Mouse (Mus musculus) embryonic facial prominence, embryonic 13.5 days (tissue): ENCODE data around the gene BC053393. TPM values are rescaled to one million over a fixed set of nuclear protein-coding genes. Genes with fewer than 3 reads are reported as not detected.
"Not testable (repeated sequence)": the region's sequence is repeated elsewhere in the genome, so short reads cannot be mapped to it uniquely, and the experiment has no call there.

Source experiments
- ATAC-seq: fragments of 200-750 bp; cut with Nextera tagmentation; 2 replicates; pipeline ENCODE4 v1.8.0; 2017; ENCODE audit warnings: low read depth; ENCODE audit not compliant: insufficient number of reproducible peaks, insufficient read depth, low FRiP score, low TSS enrichment
- H3K27ac ChIP-seq: fragments of 300-500 bp; sonication (generic); 2 replicates; pipeline ENCODE4 v1.5.1; 2015; ENCODE audit warnings: moderate library complexity, mild to moderate bottlenecking, inconsistent platforms
- H3K27me3 ChIP-seq: fragments of 300-500 bp; sonication (generic); 2 replicates; pipeline ENCODE4 v1.6.1; 2015; ENCODE audit warnings: mild to moderate bottlenecking, inconsistent platforms
- H3K36me3 ChIP-seq: fragments of 300-500 bp; sonication (generic); 2 replicates; pipeline ENCODE4 v1.6.1; 2015; ENCODE audit warnings: mild to moderate bottlenecking, inconsistent platforms
- H3K4me1 ChIP-seq: fragments of 300-500 bp; sonication (generic); 2 replicates; pipeline ENCODE4 v1.6.1; 2015; ENCODE audit warnings: inconsistent platforms
- H3K4me2 ChIP-seq: fragments of 300-500 bp; sonication (generic); 2 replicates; pipeline ENCODE4 v1.6.1; 2015; ENCODE audit warnings: moderate library complexity, mild to moderate bottlenecking, inconsistent platforms
- H3K4me3 ChIP-seq: fragments of 300-500 bp; sonication (generic); 2 replicates; pipeline ENCODE4 v1.5.1; 2015; ENCODE audit warnings: mild to moderate bottlenecking, inconsistent platforms
- H3K9ac ChIP-seq: fragments of 300-500 bp; sonication (generic); 2 replicates; pipeline ENCODE4 v1.6.1; 2015; ENCODE audit warnings: mild to moderate bottlenecking, inconsistent platforms
- H3K9me3 ChIP-seq: fragments of 300-500 bp; sonication (generic); 2 replicates; pipeline ENCODE4 v1.6.1; 2016; ENCODE audit warnings: inconsistent platforms
- WGBS: fragments of 180-500 bp; shearing (Covaris S2); methylation state at CpG from one replicate; pipeline ENCODE4 v1.1.7; 2015; ENCODE audit warnings: mixed read lengths; 5-methylcytosine and 5-hydroxymethylcytosine counted together
- polyA plus RNA-seq: library from polyadenylated mRNA; unstranded; fragments of >200 nt; fragmentation: Nextera tagmentation; extraction: Ambion mirVana; gene quantifications from 2 replicates; pipeline ENCODE4 v1.2.1, GENCODE M21; 2015

BC053393 gene
- polyA plus RNA-seq, 1 experiment from 2014 or later, result not detected

DNA sequence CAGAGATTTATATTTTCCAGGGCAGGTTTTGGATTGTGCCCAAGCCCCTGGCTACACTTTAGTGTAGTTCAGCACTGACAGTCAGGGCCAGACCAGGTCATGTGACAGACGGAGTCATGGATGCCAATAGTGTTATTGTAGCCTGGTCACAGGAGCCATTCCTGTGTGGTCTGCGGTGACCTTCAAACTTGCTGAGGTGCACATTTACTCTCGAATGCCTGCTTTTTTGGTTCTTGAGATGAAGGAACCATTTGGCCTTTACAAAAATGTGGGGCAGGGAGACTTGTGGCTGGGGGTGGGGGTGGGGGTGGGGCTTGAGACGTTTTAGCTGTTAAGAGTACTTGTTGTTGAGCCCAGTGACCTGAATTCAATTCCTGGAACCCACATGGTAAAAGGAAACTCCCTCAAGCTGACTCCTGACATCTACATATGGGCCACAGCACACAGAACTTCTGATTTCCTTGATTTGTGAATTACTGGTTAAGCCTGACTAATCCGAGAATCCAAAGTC, 7.5 kb downstream of the BC053393 start:
- no peak overlapping the region for H3K9ac ChIP-seq
- ATAC-seq, result 0 out of 2 replicates have a peak, but pooled peaks have one; percentile 73
- no peak overlapping the region for H3K4me2 ChIP-seq
- H3K27ac ChIP-seq, result peak overlapping the region; percentile 71
- no peaks in the 10 kb centered on the region; the same call in 1 of the 2 replicates for H3K4me1 ChIP-seq
- H3K9me3 ChIP-seq, result no peaks in the 10 kb centered on the region
- no peak overlapping the region for H3K4me3 ChIP-seq
- no peaks in the 10 kb centered on the region for H3K27me3 ChIP-seq
- WGBS, result 48% methylated on average over 5 of the region's 5 CpGs
- H3K36me3 ChIP-seq, result no peaks in the 10 kb centered on the region

- no peak overlapping the region for H3K9ac ChIP-seq
- 85% methylated on average over 3 of the region's 3 CpGs for WGBS
- H3K27me3 ChIP-seq, result no peaks in the 10 kb centered on the region
- no peak overlapping the region for H3K4me2 ChIP-seq
- H3K27ac ChIP-seq, result no peak overlapping the region
- H3K4me3 ChIP-seq, result no peak overlapping the region
- ATAC-seq, result no peak
- H3K36me3 ChIP-seq, result no peaks in the 10 kb centered on the region
- H3K9me3 ChIP-seq, result no peaks in the 10 kb centered on the region
- H3K4me1 ChIP-seq, result no peaks in the 10 kb centered on the region; the same call in 1 of the 2 replicates
These were observed 9.1 kb downstream of the BC053393 start for GRCm38 (mm10) chr11:46580428-46580827.

GRCm38 (mm10) chr11:46582741-46583140, 11.4 kb downstream of the BC053393 start:
- 85% methylated on average over 5 of the region's 5 CpGs for WGBS
- Histone ChIP-seq H3K9ac (no peak overlapping the region), H3K9me3 (no peaks in the 10 kb centered on the region), H3K27ac (no peak overlapping the region), H3K36me3 (no peaks in the 10 kb centered on the region), H3K27me3 (no peaks in the 10 kb centered on the region), H3K4me2 (no peak overlapping the region), H3K4me1 (no peaks in the 10 kb centered on the region; the same call in 1 of the 2 replicates), H3K4me3 (no peak overlapping the region)
- no peak for ATAC-seq

DNA sequence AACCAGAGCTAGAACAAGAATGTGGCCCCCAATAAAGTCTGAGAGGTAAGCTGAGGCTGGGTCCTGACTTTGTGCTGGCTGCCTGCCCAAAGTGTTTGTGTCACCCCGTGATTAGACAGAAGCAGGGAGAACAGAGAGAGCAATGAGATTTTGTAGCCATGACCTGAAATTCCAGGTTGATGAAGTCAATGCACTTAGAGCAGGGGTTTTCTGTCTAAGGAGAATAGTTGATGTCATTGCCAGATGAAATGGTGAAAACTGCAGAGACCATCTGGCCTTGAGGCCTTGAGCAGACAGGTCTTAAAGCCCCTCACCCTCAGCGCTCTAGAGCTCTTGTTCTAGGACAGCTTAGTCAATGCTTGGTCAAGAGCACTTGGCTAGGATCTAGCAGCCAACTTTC, 21.1 kb downstream of the BC053393 start:
- WGBS, result 89% methylated on average over 2 of the region's 2 CpGs
- Histone ChIP-seq H3K36me3 (no peaks in the 10 kb centered on the region), H3K9me3 (no peaks in the 10 kb centered on the region), H3K4me2 (no peak overlapping the region), H3K4me3 (no peak overlapping the region), H3K27ac (no peak overlapping the region), H3K9ac (no peak overlapping the region), H3K4me1 (no peaks in the 10 kb centered on the region), H3K27me3 (no peaks in the 10 kb centered on the region)
- no peak for ATAC-seq

DNA sequence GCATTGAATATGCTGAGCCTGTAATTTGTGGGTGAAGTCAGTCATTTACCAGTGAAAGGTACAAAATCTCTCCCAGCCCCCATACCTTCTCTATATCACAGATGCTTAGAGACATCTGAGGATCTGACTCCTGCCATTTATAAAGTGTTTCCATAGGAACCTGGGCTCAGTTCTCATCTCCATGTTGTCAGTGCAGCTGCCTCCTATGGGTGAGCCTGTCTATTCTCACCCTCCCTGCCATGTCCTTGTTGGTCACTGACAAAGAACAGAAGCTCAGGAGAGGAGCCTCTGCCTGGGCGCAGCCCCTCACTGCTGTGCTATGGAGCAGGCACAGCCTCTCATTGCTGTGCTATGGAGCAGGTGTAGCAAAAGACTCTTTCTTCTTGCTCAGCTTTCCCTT, 48.6 kb downstream of the BC053393 start:
- no peaks in the 10 kb centered on the region for H3K4me1 ChIP-seq
- H3K4me2 ChIP-seq, result no peak overlapping the region
- no peak overlapping the region for H3K4me3 ChIP-seq
- no peaks in the 10 kb centered on the region for H3K36me3 ChIP-seq
- 85% methylated on average over 1 of the region's 1 CpGs for WGBS
- no peak overlapping the region for H3K27ac ChIP-seq
- H3K27me3 ChIP-seq, result no peaks in the 10 kb centered on the region
- no peak for ATAC-seq
- H3K9ac ChIP-seq, result no peak overlapping the region
- H3K9me3 ChIP-seq, result no peaks in the 10 kb centered on the region

- Histone ChIP-seq H3K4me3 (no peak overlapping the region), H3K9ac (no peak overlapping the region), H3K27ac (no peak overlapping the region), H3K4me1 (no peaks in the 10 kb centered on the region), H3K4me2 (no peak overlapping the region), H3K27me3 (no peaks in the 10 kb centered on the region), H3K9me3 (no peaks in the 10 kb centered on the region), H3K36me3 (no peaks in the 10 kb centered on the region)
- ATAC-seq, result no peak
- WGBS, result 71% methylated on average over 7 of the region's 7 CpGs
These were observed 49.3 kb downstream of the BC053393 start for GRCm38 (mm10) chr11:46620414-46621168.

- H3K4me3 ChIP-seq, result no peak within 1 kb of the TSS
- H3K9ac ChIP-seq, result no peak within 1 kb of the TSS
- no peak for ATAC-seq
- no peaks in the 10 kb centered on the region for H3K27me3 ChIP-seq
- no peaks in the 10 kb centered on the region for H3K36me3 ChIP-seq
- 46% methylated on average over 2 of the region's 2 CpGs for whole genome bisulfite sequencing
- H3K27ac ChIP-seq, result no peak within 1 kb of the TSS
- no peak within 1 kb of the TSS for H3K4me2 ChIP-seq
- no peaks in the 10 kb centered on the region for H3K9me3 ChIP-seq
- no peaks in the 10 kb centered on the region for H3K4me1 ChIP-seq
These were observed 58.0 kb downstream of the BC053393 start, which contains the start of gene Dppa1 for GRCm38 (mm10) chr11:46629211-46629795. Gene Dppa1, minus strand, starts transcription at chr11:46629261.

DNA sequence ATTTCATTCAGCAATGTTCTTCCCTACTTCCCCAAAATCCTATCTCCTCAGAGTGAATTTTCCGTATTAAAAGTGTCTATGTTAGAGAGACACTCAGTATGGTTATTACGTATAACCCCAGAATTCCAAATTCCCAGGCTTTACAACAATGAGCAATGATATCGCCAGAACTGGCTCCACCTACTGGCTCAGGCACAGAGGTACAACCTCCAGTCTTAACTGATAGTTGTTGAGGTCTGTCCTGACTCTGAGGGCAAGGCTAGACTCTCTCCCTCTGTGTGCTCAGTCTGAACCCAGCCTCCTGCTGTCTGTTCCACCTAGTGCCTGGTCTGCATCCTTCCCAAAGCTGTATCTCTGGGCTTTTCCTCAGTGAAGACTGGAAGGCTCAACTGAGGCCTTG, 60.3 kb downstream of the BC053393 start:
- WGBS, result 27% methylated on average over 3 of the region's 3 CpGs

DNA sequence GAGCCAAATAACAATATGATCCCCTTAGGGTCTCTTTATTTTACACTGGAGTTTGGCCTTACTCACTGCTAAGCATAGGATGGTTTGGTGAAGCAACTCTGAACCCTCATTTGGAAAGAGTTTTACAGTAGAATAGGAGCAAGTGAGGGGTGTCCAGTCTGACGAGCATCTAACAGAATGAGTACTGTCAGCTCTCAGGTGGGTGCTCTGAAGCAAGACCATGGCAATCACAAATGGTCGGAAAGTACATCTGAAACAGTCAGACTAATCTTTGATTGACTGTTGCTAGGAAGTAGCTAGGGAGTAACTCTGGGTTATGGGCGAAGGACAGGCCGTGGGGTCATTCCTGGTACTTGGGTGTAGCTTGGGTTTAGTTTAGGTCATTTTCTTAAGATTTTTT, 64.2 kb downstream of the BC053393 start:
- H3K27ac ChIP-seq, H3K4me1 ChIP-seq, H3K36me3 ChIP-seq, ATAC-seq, H3K9ac ChIP-seq, H3K9me3 ChIP-seq, H3K27me3 ChIP-seq, H3K4me2 ChIP-seq, H3K4me3 ChIP-seq: not testable (repeated sequence)
- 87% methylated on average over 4 of the region's 4 CpGs for WGBS

More for the DNA sequence above, 60.3 kb downstream of the BC053393 start:
- Histone ChIP-seq H3K27me3 (no peaks in the 10 kb centered on the region), H3K36me3 (no peaks in the 10 kb centered on the region), H3K4me1 (no peaks in the 10 kb centered on the region), H3K9me3 (no peaks in the 10 kb centered on the region), H3K4me3 (no peak overlapping the region), H3K27ac (no peak overlapping the region), H3K9ac (no peak overlapping the region), H3K4me2 (no peak overlapping the region)
- ATAC-seq, result no peak

GRCm38 (mm10) chr11:46636568-46636967, 65.2 kb downstream of the BC053393 start:
- Histone ChIP-seq H3K27me3 (no peaks in the 10 kb centered on the region), H3K4me1 (no peaks in the 10 kb centered on the region), H3K36me3 (no peaks in the 10 kb centered on the region), H3K9ac (no peak overlapping the region), H3K4me2 (no peak overlapping the region), H3K9me3 (no peaks in the 10 kb centered on the region), H3K27ac (no peak overlapping the region), H3K4me3 (no peak overlapping the region)
- WGBS, result 86% methylated on average over 3 of the region's 3 CpGs
- ATAC-seq, result no peak
